Mouse (Mus musculus): ENCODE data around the gene Trmt11. TPM values are rescaled to one million over a fixed set of nuclear protein-coding genes. Genes with fewer than 3 reads are reported as not detected.
"Not testable (repeated sequence)": the region's sequence is repeated elsewhere in the genome, so short reads cannot be mapped to it uniquely, and the experiment has no call there.

Trmt11 gene
- polyA plus RNA-seq, 2 experiments: 4.7 to 17.9 TPM

- no peak for TF ChIP-seq CTCF (IDR thresholded peaks at IDR 0.05; ENCODE audit: low read depth)
- no peak for TF ChIP-seq EP300 (IDR thresholded peaks at IDR 0.05; ENCODE audit: low read depth)
- no peak for DNase-seq (ENCODE audit: low read depth in 3 of 3, low spot score in 3 of 3)
- peaks cover 8 to 22% of the 10 kb centered on the region in 2 experiments; a peak in 3 of 4 replicates for H3K4me1 ChIP-seq (replicated peaks; ENCODE audit: control insufficient read depth in 2 of 2, insufficient read depth in 2 of 2, low read length in 1 of 2)
- H3K27ac ChIP-seq: no peak overlapping the region
- H3K9me3 ChIP-seq (ENCODE audit: control insufficient read depth, low read length): no peaks in the 10 kb centered on the region
- no peaks in the 10 kb centered on the region for H3K36me3 ChIP-seq (replicated peaks; ENCODE audit: control insufficient read depth, insufficient read depth, low read depth)
- ATAC-seq (ENCODE audit: insufficient read depth): no peak
- no peak overlapping the region for H3K4me3 ChIP-seq (ENCODE audit: insufficient read depth in 1 of 2, low read depth in 2 of 2, low read length in 2 of 2)
- H3K4me2 ChIP-seq (ENCODE audit: low read depth): no peak overlapping the region
- no peaks in the 10 kb centered on the region for H3K27me3 ChIP-seq (ENCODE audit: control insufficient read depth, insufficient read depth, low read length)
- no peak overlapping the region for H3K9ac ChIP-seq (replicated peaks)
Observed at GRCm38 (mm10) chr10:30629977-30630376, 29.4 kb upstream of the Trmt11 start.

GRCm38 (mm10) chr10:30629513-30629912, 29.0 kb upstream of the Trmt11 start, which contains the start of gene Hint3:
TSS of gene Hint3 (minus strand) at chr10:30629632.
- H3K4me1 ChIP-seq (replicated peaks; ENCODE audit: control insufficient read depth in 2 of 2, insufficient read depth in 2 of 2, low read length in 1 of 2): peaks cover 8 to 22% of the 10 kb centered on the region in 2 experiments; a peak in 3 of 4 replicates
- H3K4me3 ChIP-seq (ENCODE audit: insufficient read depth in 1 of 2, low read depth in 2 of 2, low read length in 2 of 2): no peak within 1 kb of the TSS
- ATAC-seq (ENCODE audit: insufficient read depth) (no peak), DNase-seq (ENCODE audit: low read depth in 3 of 3, low spot score in 3 of 3) (no peak)
- H3K9me3 ChIP-seq (ENCODE audit: control insufficient read depth, low read length): no peaks in the 10 kb centered on the region
- no peak within 1 kb of the TSS for H3K9ac ChIP-seq (replicated peaks)
- H3K36me3 ChIP-seq (replicated peaks; ENCODE audit: control insufficient read depth, insufficient read depth, low read depth): no peaks in the 10 kb centered on the region
- no peaks in the 10 kb centered on the region for H3K27me3 ChIP-seq (ENCODE audit: control insufficient read depth, insufficient read depth, low read length)
- H3K4me2 ChIP-seq (ENCODE audit: low read depth): no peak within 1 kb of the TSS
- 66% methylated on average over 3 of the region's 3 CpGs for WGBS (ENCODE audit: insufficient replicate concordance)
- TF ChIP-seq CTCF (IDR thresholded peaks at IDR 0.05; ENCODE audit: low read depth) (no peak), EP300 (IDR thresholded peaks at IDR 0.05; ENCODE audit: low read depth) (no peak)
- no peak within 1 kb of the TSS for H3K27ac ChIP-seq

GRCm38 (mm10) chr10:30628444-30628843, 27.9 kb upstream of the Trmt11 start:
- DNase-seq (ENCODE audit: low read depth in 3 of 3, low spot score in 3 of 3); ATAC-seq (ENCODE audit: insufficient read depth); H3K9me3 ChIP-seq (ENCODE audit: control insufficient read depth, low read length); H3K27me3 ChIP-seq (ENCODE audit: control insufficient read depth, insufficient read depth, low read length); H3K9ac ChIP-seq (replicated peaks); H3K4me2 ChIP-seq (ENCODE audit: low read depth); H3K4me3 ChIP-seq (ENCODE audit: insufficient read depth in 1 of 2, low read depth in 2 of 2, low read length in 2 of 2); H3K36me3 ChIP-seq (replicated peaks; ENCODE audit: control insufficient read depth, insufficient read depth, low read depth); H3K27ac ChIP-seq: not testable (repeated sequence)
- H3K4me1 ChIP-seq (replicated peaks; ENCODE audit: control insufficient read depth in 2 of 2, insufficient read depth in 2 of 2, low read length in 1 of 2): peaks cover 6 to 23% of the 10 kb centered on the region in 2 experiments; a peak in 3 of 4 replicates
- 79% methylated on average over 11 of the region's 11 CpGs for WGBS (ENCODE audit: insufficient replicate concordance)

GRCm38 (mm10) chr10:30627548-30627947, 27.0 kb upstream of the Trmt11 start:
- Histone ChIP-seq H3K4me3 (ENCODE audit: insufficient read depth in 1 of 2, low read depth in 2 of 2, low read length in 2 of 2) (no peak overlapping the region), H3K27me3 (ENCODE audit: control insufficient read depth, insufficient read depth, low read length) (no peaks in the 10 kb centered on the region), H3K36me3 (replicated peaks; ENCODE audit: control insufficient read depth, insufficient read depth, low read depth) (no peaks in the 10 kb centered on the region), H3K4me2 (ENCODE audit: low read depth) (no peak overlapping the region), H3K9ac (replicated peaks) (no peak overlapping the region), H3K27ac (no peak overlapping the region), H3K9me3 (ENCODE audit: control insufficient read depth, low read length) (no peaks in the 10 kb centered on the region), H3K4me1 (replicated peaks; ENCODE audit: control insufficient read depth in 2 of 2, insufficient read depth in 2 of 2, low read length in 1 of 2) (peaks cover 4 to 16% of the 10 kb centered on the region in 2 experiments; a peak in 3 of 4 replicates)
- DNase-seq (ENCODE audit: low read depth in 3 of 3, low spot score in 3 of 3) (no peak), ATAC-seq (ENCODE audit: insufficient read depth) (no peak)
- TF ChIP-seq CTCF (IDR thresholded peaks at IDR 0.05; ENCODE audit: low read depth) (no peak), EP300 (IDR thresholded peaks at IDR 0.05; ENCODE audit: low read depth) (no peak)
- WGBS (ENCODE audit: insufficient replicate concordance): 10% methylated on average over 1 of the region's 1 CpGs

- no peak overlapping the region for H3K4me3 ChIP-seq (ENCODE audit: insufficient read depth in 1 of 2, low read depth in 2 of 2, low read length in 2 of 2)
- H3K36me3 ChIP-seq (replicated peaks; ENCODE audit: control insufficient read depth, insufficient read depth, low read depth): no peaks in the 10 kb centered on the region
- TF ChIP-seq CTCF (IDR thresholded peaks at IDR 0.05; ENCODE audit: low read depth): no peak
- no peak for TF ChIP-seq EP300 (IDR thresholded peaks at IDR 0.05; ENCODE audit: low read depth)
- WGBS (ENCODE audit: insufficient replicate concordance): 54% methylated on average over 5 of the region's 5 CpGs
- no peak overlapping the region for H3K4me2 ChIP-seq (ENCODE audit: low read depth)
- no peak overlapping the region for H3K9ac ChIP-seq (replicated peaks)
- no peaks in the 10 kb centered on the region for H3K27me3 ChIP-seq (ENCODE audit: control insufficient read depth, insufficient read depth, low read length)
- H3K9me3 ChIP-seq (ENCODE audit: control insufficient read depth, low read length): no peaks in the 10 kb centered on the region
- peaks cover 0 to 5% of the 10 kb centered on the region in 2 experiments; a peak in 2 of 4 replicates for H3K4me1 ChIP-seq (replicated peaks; ENCODE audit: control insufficient read depth in 2 of 2, insufficient read depth in 2 of 2, low read length in 1 of 2)
- no peak overlapping the region for H3K27ac ChIP-seq
- DNase-seq (ENCODE audit: low read depth in 3 of 3, low spot score in 3 of 3) (no peak), ATAC-seq (ENCODE audit: insufficient read depth) (no peak)
Observed at GRCm38 (mm10) chr10:30624161-30625019, 23.8 kb upstream of the Trmt11 start.
